Mouse (Mus musculus) CH12.LX (cell line): ENCODE measurements around the gene 4930442H23Rik. TPM values are rescaled to one million over a fixed set of nuclear protein-coding genes. Genes with fewer than 3 reads are reported as not detected.
A peak's percentile ranks its signal among the peaks of the same experiment; 100 is the strongest.

ENCODE experiments used
- DNase-seq: peaks from one replicate; pipeline ENCODE4 v3.0.0-alpha.2; 2013; ENCODE audit errors: extremely low read depth
- H3K27ac ChIP-seq: 2 replicates; pipeline ENCODE4 v1.5.1; 2012; ENCODE audit warnings: low read depth, mild to moderate bottlenecking, control low read depth, moderate library complexity; ENCODE audit not compliant: insufficient read depth
- H3K27me3 ChIP-seq: replicated peaks from 2 replicates; pipeline ENCODE3; 2012; ENCODE audit warnings: inconsistent platforms
- H3K36me3 ChIP-seq, 2 experiments: replicated peaks in 1 of 2; 2 replicates each; pipeline versions ENCODE3 to v1.6.1; 2012; ENCODE audit warnings: inconsistent platforms in 1 of 2, low read length in 1 of 2, mild to moderate bottlenecking in 1 of 2, mixed read lengths in 1 of 2, moderate library complexity in 1 of 2; ENCODE audit not compliant: control insufficient read depth in 1 of 2, insufficient read depth in 1 of 2
- H3K4me1 ChIP-seq, 2 experiments: 2 replicates each; pipeline ENCODE4 v1.6.1; 2012; ENCODE audit warnings: inconsistent platforms in 1 of 2, moderate library complexity in 1 of 2; ENCODE audit not compliant: insufficient read depth in 2 of 2, control insufficient read depth in 1 of 2
- H3K4me2 ChIP-seq: 2 replicates; pipeline ENCODE4 v1.6.1; 2012; ENCODE audit warnings: low read depth, mild to moderate bottlenecking, control low read depth; ENCODE audit not compliant: poor library complexity, insufficient read depth, severe bottlenecking
- H3K4me3 ChIP-seq, 3 experiments: fragments of 150-350 bp in 1 of 3; sonication (generic) in 1 of 3; replicated peaks in 1 of 3; 2 replicates each; pipeline versions ENCODE3 to v1.5.1; 2011 to 2012; ENCODE audit warnings: low read depth in 2 of 3, low read length in 2 of 3, mild to moderate bottlenecking in 2 of 3, moderate library complexity in 2 of 3, control low read depth in 1 of 3, improper control_type of control experiment in 1 of 3, inconsistent platforms in 1 of 3, mixed read lengths in 1 of 3; ENCODE audit not compliant: poor library complexity in 1 of 3
- H3K79me2 ChIP-seq: replicated peaks from 2 replicates; pipeline ENCODE4 v1.6.1; 2012; ENCODE audit warnings: mild to moderate bottlenecking, moderate library complexity; ENCODE audit not compliant: control insufficient read depth, poor library complexity, insufficient read depth, severe bottlenecking; ENCODE audit errors: extremely low read depth
- H3K9ac ChIP-seq: 2 replicates; pipeline ENCODE4 v1.6.1; 2012; ENCODE audit warnings: low read depth, mild to moderate bottlenecking, control low read depth, moderate library complexity; ENCODE audit not compliant: insufficient read depth
- H3K9me3 ChIP-seq: replicated peaks from 2 replicates; pipeline ENCODE3; 2012; ENCODE audit warnings: low read length, inconsistent platforms, mixed read lengths
- CHD2 ChIP-seq: IDR thresholded peaks from 2 replicates; pipeline ENCODE4 v1.6.1; 2011; ENCODE audit warnings: low read length, improper control_type of control experiment
- CTCF ChIP-seq, 2 experiments: IDR thresholded peaks in 1 of 2; conservative IDR thresholded peaks in 1 of 2; 2 replicates each; pipeline ENCODE4 v1.5.1; 2011 to 2012; ENCODE audit warnings: low read depth in 2 of 2, low read length in 2 of 2, improper control_type of control experiment in 1 of 2, inconsistent platforms in 1 of 2, mild to moderate bottlenecking in 1 of 2, moderate library complexity in 1 of 2
- E2F4 ChIP-seq: IDR thresholded peaks from 2 replicates; pipeline ENCODE4 v1.6.1; 2011; ENCODE audit warnings: low read depth, low read length, improper control_type of control experiment; ENCODE audit not compliant: insufficient replicate concordance
- ETS1 ChIP-seq: conservative IDR thresholded peaks from 2 replicates; pipeline ENCODE4 v1.6.1; 2012; ENCODE audit warnings: low read depth, mild to moderate bottlenecking, inconsistent platforms, low read length, improper control_type of control experiment, moderate library complexity
- HCFC1 ChIP-seq: IDR thresholded peaks from 2 replicates; pipeline ENCODE4 v1.6.1; 2012; ENCODE audit warnings: low read depth, mild to moderate bottlenecking, inconsistent platforms, low read length, improper control_type of control experiment
- IRF4 ChIP-seq: IDR thresholded peaks from 2 replicates; pipeline ENCODE4 v1.6.1; 2014; ENCODE audit warnings: low read depth, mild to moderate bottlenecking, inconsistent platforms, low read length, improper control_type of control experiment
- JUND ChIP-seq: conservative IDR thresholded peaks from 2 replicates; pipeline ENCODE4 v1.6.1; 2011; ENCODE audit warnings: low read depth, low read length, improper control_type of control experiment
- MEF2A ChIP-seq: IDR thresholded peaks from 2 replicates; pipeline ENCODE4 v1.6.1; 2014; ENCODE audit warnings: low read depth, mild to moderate bottlenecking, inconsistent platforms, low read length, improper control_type of control experiment, borderline replicate concordance
- MYC ChIP-seq: IDR thresholded peaks from 2 replicates; pipeline ENCODE4 v1.6.1; 2011; ENCODE audit warnings: low read depth, mild to moderate bottlenecking, improper control_type of control experiment, low read length
- NELFE ChIP-seq: IDR thresholded peaks from 2 replicates; pipeline ENCODE4 v1.6.1; 2011; ENCODE audit warnings: low read depth, low read length, improper control_type of control experiment
- PAX5 ChIP-seq: IDR thresholded peaks from 2 replicates; pipeline ENCODE4 v1.6.1; 2012; ENCODE audit warnings: low read length, inconsistent platforms, mixed read lengths
- POLR2AphosphoS2 ChIP-seq: IDR thresholded peaks from 2 replicates; pipeline ENCODE4 v1.6.1; 2011; ENCODE audit warnings: low read depth, low read length, improper control_type of control experiment
- RAD21 ChIP-seq: IDR thresholded peaks from 2 replicates; pipeline ENCODE4 v1.6.1; 2011; ENCODE audit warnings: low read depth, mild to moderate bottlenecking, low read length, improper control_type of control experiment, moderate library complexity
- SIN3A ChIP-seq: IDR thresholded peaks from 2 replicates; pipeline ENCODE4 v1.6.1; 2012; ENCODE audit warnings: low read length, improper control_type of control experiment, inconsistent platforms
- USF1 ChIP-seq: IDR thresholded peaks from 2 replicates; pipeline ENCODE4 v1.6.1; 2014; ENCODE audit warnings: low read depth, mild to moderate bottlenecking, inconsistent platforms, low read length, improper control_type of control experiment
- ZMIZ1 ChIP-seq: IDR thresholded peaks from 2 replicates; pipeline ENCODE4 v1.6.1; 2012; ENCODE audit warnings: low read depth, mild to moderate bottlenecking, inconsistent platforms, low read length, improper control_type of control experiment
- ZNF384 ChIP-seq: IDR thresholded peaks from 2 replicates; pipeline ENCODE4 v1.6.1; 2012; ENCODE audit warnings: low read depth, low read length, improper control_type of control experiment, inconsistent platforms
- dilution Hi-C: fragments of 300-500 bp; cut with MboI; formaldehyde crosslinking; loops from 2 replicates; pipeline ENCODE4 v1.14.3; 2020; ENCODE audit warnings: low sequenced_read_pairs; ENCODE audit not compliant: extremely low pct_unique_long_range_greater_than_20kb, extremely low pct_ligation_motif_present
- in situ Hi-C: fragments of 300-500 bp; cut with MboI; formaldehyde crosslinking; loops from 3 replicates; pipeline ENCODE4 v1.14.3; 2019; ENCODE audit warnings: low sequenced_read_pairs, low pct_ligation_motif_present, low pct_unique_long_range_greater_than_20kb, mixed read lengths
- polyA plus RNA-seq: library from polyadenylated mRNA; unstranded; fragments of >175 nt; gene quantifications from 2 replicates; pipeline ENCODE4 v1.2.1, GENCODE M21; 2012; ENCODE audit warnings: low read depth; ENCODE audit not compliant: insufficient read length
- total RNA-seq, 2 experiments: library from RNA; depleted of rRNA; stranded (reverse); fragments of 300-350 nt in 1 of 2; fragments of >200 nt in 1 of 2; gene quantifications; 2 replicates each; pipeline ENCODE4 v1.2.3; 2012 to 2014

4930442H23Rik gene
- total and polyA plus RNA-seq, 3 experiments: 0.27 TPM; not detected in 2

GRCm38 (mm10) chr10:81152609-81153008 is 31.0 kb downstream of the 4930442H23Rik start:
- no peak overlapping the region for H3K4me2 ChIP-seq
- H3K9ac ChIP-seq: no peak overlapping the region
- in situ Hi-C loops (no loop called here), dilution Hi-C loops (no loop called here)
- no peaks in the 10 kb centered on the region for H3K27me3 ChIP-seq
- H3K9me3 ChIP-seq: no peaks in the 10 kb centered on the region
- H3K36me3 ChIP-seq: peaks cover 68 to 83% of the 10 kb centered on the region in 2 experiments
- no peak overlapping the region for H3K4me3 ChIP-seq
- H3K27ac ChIP-seq: no peak overlapping the region
- peaks cover 0 to 56% of the 10 kb centered on the region in 2 experiments; a peak in 2 of 4 replicates for H3K4me1 ChIP-seq
- TF ChIP-seq USF1 (no peak), JUND (no peak), HCFC1 (no peak), MYC (no peak), E2F4 (no peak), RAD21 (no peak), POLR2AphosphoS2 (no peak), CTCF (conservative IDR thresholded peaks at IDR 0.05 in 1 of 2, IDR thresholded peaks at IDR 0.05 in 1 of 2; ENCODE audit: low read depth in 2 of 2, low read length in 2 of 2) (no peak), ZNF384 (no peak), PAX5 (no peak), CHD2 (no peak), IRF4 (no peak), ETS1 (no peak), ZMIZ1 (no peak), MEF2A (no peak), NELFE (no peak)
- no peak for DNase-seq
- H3K79me2 ChIP-seq: peaks cover 13% of the 10 kb centered on the region

DNA sequence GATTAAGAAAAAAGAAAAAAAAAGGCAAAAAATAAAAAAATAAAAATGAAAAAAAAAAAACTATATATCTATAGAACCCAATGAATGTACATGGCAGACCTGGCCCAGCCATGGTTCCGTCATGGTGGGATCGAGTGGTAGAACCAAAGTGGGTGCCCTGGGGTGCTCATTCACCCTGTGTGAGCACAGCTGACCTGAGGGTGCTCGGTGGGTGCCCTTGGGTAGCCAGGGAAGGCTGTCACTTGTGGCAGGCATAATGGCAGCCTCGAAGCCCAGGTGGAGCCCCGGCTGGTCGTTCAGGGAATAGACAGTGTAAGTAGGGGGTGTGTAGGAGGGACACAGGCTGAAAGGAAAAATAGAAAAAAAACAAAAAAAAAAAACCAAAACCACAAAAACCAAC is 32.4 kb downstream of the 4930442H23Rik start:
- DNase-seq: no peak
- TF ChIP-seq ZNF384: peak; percentile 82
- no peak for TF ChIP-seq SIN3A
- TF ChIP-seq, all 38 proteins: peak for 1
- Histone ChIP-seq H3K79me2 (peaks cover 26% of the 10 kb centered on the region), H3K9ac (no peak overlapping the region), H3K36me3 (peaks cover 68 to 83% of the 10 kb centered on the region in 2 experiments), H3K9me3 (no peaks in the 10 kb centered on the region), H3K4me1 (peaks cover 0 to 70% of the 10 kb centered on the region in 2 experiments; a peak in 2 of 4 replicates), H3K4me2 (no peak overlapping the region), H3K27ac (no peak overlapping the region), H3K4me3 (no peak overlapping the region), H3K27me3 (no peaks in the 10 kb centered on the region)
- dilution Hi-C loops: no loop called here
- in situ Hi-C loops: no loop called here
